Mouse (Mus musculus) lung, postnatal 4 days (tissue): Measurements from ENCODE around the gene Zfp39.
"Not testable (repeated sequence)": the region's sequence is repeated elsewhere in the genome, so short reads cannot be mapped to it uniquely, and the experiment has no call there.

ENCODE experiments used
- DNase-seq, 2 experiments: peaks; one replicate each; pipeline ENCODE4 v3.0.0; 2021

The Zfp39 gene

DNA sequence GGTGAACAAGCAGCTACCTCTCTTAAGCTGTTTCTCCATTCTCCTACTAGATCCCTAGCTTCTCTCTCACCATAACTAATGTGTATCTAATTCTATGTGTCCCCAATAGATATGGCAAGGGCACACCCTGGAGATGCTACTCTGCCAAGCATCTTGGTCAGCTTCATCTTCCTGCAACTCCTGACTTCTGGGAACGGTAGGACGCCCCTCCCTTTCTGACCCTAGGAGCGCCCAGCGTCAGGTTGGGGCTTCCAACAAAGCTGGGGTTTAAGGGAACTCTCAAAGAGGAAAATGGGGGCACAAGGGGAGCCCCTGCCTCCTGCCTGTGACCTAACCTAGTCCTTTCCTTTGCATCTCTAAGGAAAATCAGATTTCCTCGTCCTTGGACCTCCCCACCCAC, 14.7 kb upstream of the Zfp39 start:
- no peak for DNase-seq

DNA sequence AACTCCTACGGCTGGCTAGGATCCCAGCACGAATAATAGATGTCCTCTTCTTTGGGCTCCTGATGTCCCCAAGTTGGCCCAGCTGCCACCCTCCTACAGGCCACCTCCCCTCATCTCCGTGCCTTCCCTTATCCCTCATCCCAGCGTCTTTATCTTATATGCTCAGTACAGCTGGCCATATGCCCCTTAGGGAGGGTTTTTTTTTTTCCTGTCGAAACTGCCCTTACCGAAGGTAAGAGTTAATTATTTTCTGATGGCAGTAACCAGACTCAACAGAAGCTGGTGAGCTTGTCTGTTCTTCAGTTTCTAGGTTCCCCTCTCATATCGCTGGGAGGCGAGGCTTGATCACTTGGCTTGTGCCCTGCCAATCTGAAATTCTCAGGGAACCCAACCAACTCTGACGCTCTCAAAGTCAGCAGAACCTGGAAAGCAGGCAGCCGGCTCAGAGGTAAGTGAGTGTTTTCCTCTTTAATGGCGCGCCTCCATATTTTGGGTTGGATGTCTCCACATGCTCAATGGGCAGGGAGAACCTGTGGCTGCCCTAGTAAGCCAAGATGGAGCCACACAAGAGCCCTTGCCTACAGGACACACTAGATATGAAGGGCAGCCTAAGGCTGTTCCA, 13.8 kb upstream of the Zfp39 start, which contains the start of gene Btnl10:
TSS of gene Btnl10 (plus strand) at position 164 of the 622 bp plus-strand sequence.
- DNase-seq, result no peak

- peak; percentile 47 to 68 for DNase-seq
These were observed 13.1 kb upstream of the Zfp39 start for GRCm38 (mm10) chr11:58916879-58917744.

DNA sequence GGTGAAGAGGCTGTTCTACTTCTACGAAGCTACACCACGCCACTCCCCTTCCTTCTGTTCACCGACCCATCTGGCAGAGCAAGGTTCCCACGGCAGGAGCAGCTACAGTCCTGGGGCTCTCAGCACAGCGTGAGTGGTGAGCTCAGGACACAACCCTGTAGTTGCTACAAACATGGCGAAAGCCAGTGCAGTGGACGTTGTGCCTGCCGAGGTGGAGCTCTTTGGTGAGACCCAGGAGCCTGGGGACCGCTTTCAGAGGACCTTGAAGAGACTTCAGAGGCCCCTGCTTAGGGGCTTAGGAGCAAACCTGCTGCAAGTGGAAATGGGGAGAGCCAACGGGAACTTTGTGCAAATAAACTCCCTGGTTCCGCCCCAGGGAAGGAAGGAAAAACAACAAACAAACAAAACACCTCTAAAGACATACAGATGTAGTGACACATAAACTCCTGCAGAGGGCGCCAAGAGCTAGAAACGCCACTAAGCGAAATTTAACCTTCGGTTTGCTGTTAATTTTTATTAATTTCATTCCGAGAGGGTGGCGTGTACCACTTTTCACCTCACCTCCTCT, 10.5 kb upstream of the Zfp39 start:
- DNase-seq, result peak in 1 of 2 experiments; percentile 24

- DNase-seq, result no peak
These were observed 9.8 kb upstream of the Zfp39 start for GRCm38 (mm10) chr11:58913776-58914175.

DNA sequence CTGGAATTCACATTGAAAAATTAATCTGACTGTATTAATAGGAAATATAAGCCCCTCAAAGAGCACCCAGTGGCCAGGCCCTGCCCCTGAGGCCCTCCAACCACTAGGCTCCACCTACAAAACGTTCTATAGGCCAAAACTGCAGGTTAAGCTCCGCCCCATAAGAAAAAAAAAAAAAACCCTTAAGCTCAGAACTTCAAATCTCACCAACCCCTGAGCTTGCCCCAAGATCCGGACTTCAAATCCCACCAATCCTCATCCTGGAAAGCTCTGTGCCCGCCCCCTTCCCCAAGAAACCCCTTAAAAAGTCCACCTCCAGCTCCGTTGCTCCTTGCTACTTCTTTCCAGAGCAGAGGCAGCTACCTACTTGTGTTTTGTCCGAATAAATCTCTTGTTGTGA, 813 bp upstream of the Zfp39 start:
- DNase-seq, result peak; percentile 43 to 52

DNA sequence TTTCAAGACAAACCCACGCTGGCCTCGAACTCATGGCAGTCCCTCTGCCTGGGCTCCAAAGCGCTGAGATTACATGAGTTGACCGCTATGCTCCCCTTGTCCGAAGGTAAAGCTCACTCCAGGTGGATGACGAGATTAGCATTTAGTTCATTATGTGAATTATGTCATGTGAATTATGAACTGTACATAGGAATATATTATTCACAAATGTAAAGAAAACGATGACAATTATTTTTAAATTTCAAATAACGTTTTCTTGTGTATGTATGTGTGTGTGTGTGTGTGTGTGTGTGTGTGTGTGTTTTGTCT, 339 bp upstream of the Zfp39 start:
- no peak for DNase-seq

DNA sequence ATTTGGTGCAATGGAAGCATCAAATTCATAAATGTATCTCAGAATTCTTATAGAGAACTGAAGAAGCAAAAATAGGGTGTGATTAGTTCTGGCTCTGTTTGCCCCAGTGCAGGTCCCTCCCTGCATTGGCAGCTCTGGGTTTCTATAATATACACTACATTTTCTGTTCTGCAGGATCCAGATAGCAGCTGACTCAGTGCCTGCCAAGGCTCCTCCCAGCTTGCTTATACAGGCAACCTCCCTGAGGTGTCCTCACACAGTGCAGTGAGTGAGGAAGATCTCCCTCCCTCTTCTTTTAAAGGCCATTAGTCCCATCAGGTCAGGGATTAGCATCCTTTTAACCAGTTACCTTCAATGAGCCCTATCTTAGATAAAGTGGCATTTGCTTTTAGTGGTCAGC, 2.9 kb downstream of the Zfp39 start:
- no peak for DNase-seq

- DNase-seq, result peak in 1 of 2 experiments; percentile 47
These were observed 6.5 kb downstream of the Zfp39 start for GRCm38 (mm10) chr11:58897485-58897884.

- DNase-seq, result no peak
These were observed 9.6 kb downstream of the Zfp39 start for GRCm38 (mm10) chr11:58894456-58894855.

DNA sequence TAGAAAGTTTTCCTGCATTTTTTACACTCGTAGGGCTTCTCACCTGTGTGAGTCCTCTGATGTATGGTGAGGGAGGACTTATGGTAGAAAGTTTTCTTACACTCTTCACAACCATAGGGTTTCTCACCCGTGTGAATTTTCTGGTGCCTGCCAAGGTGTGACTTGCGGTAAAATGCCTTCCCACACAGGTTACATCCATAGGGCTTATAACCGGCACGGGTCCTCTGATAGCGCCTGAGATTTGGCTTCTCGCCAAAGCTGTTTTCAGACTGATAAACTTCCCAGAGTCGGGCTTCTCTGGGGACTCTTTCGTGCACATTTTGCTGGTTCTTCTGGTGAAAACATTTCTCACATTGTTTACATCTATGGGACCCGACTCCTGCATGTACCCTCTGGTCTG, 13.5 kb downstream of the Zfp39 start:
- no peak for DNase-seq

DNA sequence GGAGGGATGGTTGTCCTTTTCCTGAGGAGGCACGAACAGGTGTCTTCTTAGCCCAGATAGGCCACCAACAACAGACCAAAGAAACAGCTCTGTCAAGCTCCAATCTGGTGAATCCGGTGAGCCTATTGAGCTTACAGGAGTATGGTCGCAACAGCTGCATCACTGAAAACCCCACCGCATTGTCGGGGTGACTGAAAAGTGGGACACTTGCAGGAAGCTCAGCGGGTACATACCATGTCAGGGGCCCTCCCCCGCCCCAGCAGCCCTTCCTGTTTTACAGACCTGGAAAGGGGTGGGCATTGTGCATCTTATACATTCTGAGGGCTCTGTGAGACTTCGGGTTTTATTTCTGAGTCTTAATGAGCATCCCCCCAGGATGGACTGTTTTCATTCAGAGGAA, 20.3 kb downstream of the Zfp39 start:
- no peak for DNase-seq

DNA sequence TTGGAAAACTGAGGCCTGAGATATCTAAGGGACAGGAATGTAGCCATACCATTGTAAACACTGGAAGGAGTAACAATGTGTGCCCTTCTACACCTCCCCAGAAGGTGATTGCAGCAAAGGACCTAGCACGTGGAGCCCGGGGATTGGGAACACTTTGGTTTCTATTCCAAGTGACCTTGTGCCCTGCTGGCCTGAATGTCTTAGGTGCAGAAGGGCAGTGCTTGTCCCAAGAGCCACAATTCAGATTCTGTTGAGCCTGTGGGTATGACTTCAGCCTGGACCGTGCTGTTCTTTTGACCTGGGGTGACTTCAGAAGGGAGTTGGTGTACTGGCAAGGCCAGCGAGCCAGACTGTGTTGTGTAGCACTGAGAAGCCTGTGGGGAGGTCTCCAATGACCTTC, 33.1 kb downstream of the Zfp39 start:
- DNase-seq, result no peak

DNA sequence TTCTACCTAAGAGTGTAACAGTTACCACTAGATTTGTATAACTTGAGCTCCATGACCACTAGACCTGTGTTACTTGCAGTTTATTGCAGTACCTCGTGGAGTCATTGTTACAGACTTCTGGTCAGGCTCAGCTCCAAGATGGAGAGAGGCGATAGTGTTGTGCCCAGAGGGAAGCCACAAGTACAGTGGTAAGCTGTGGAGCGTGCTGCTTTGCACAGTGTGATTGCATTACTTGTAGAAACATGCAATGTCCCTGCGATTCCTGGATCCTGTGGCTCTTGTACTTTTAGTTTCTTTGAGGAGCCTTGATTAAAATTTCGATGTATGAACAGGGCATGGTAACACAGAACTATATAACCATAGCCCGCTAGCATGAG, 36.1 kb downstream of the Zfp39 start:
- DNase-seq, result no peak

DNA sequence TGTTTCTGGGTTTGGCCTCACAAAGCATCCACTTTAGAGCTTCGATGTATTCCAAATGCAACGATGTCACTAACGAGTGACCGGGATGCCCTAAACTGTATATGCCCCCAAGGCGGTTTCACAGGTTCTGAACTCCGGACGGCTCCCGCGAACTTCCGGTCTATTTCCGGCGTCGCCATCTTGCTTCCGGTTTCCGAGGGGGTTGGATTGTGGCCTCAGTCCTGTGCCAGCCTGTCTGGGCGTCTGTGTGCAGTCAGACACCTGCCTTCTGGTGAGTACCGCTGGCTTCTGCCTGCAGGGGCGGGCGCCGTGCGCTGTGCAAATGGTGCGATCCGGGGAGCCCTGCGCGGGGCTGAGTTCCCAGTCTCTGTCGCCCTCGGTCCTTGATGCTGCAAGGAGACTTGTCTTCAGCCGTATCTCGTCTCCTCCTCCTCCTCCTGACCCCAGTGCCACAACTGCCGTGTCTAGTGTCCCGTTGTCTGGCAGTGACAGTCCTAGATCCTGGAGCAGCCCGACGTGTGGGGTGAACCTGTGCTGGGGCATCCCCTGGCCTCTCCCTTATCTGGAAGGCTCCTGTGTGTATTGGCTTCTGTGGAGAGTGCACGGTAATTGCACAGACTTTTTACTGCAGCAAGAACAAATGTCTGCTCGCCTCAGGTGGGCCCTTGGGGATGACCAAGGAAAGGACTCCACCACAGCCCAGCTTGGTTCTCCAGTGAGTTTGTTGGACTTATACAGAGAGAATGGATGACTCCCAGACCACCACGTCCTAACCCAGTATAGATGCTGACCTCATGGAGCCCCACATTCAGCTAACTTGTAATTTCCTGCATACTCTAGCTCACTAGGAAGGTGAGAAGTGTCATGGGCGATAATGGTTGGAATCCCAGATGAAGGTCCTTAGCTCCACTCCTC, 36.7 kb downstream of the Zfp39 start, which contains the start of gene 2810021J22Rik:
TSS of gene 2810021J22Rik (plus strand) at position 178 of the 915 bp plus-strand sequence.
- peak; percentile 86 for DNase-seq

- DNase-seq, result no peak
These were observed 43.3 kb downstream of the Zfp39 start for GRCm38 (mm10) chr11:58860744-58861143.

- DNase-seq, result no peak
These were observed 54.3 kb downstream of the Zfp39 start for GRCm38 (mm10) chr11:58849731-58850130.

DNA sequence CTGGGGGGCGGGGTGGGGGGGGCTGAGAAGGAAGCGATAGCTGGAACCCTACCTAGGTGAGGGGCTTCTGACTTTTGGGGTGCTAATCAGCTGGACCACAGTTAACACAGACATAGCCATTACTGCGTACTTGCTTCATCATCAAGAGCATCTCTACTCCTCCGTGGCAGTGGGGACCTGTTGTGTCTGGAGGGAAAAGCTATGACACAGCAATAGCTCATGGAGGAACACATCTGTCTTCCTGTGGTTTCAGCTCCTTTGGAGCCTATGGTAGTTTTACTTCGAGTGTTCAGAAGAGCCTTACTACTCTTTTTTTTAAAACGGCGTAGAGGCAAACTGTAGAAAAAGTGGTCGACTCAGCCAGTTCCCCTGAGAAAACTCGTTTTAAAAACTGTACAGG, 56.4 kb downstream of the Zfp39 start:
- no peak for DNase-seq

- peak; percentile 89 for DNase-seq
These were observed 57.0 kb downstream of the Zfp39 start, which contains the start of gene Gm12258 for GRCm38 (mm10) chr11:58846919-58847461. Gene Gm12258 (plus strand): TSS chr11:58847158.

GRCm38 (mm10) chr11:58838951-58839350, 65.1 kb downstream of the Zfp39 start, which contains the start of gene Olfr311:
Gene Olfr311 (plus strand): TSS chr11:58839251.
- DNase-seq, result not testable (repeated sequence)
